In genomic region chr19:20603866-20604265, GRCm38 (mm10) we compare ENCODE assay signal across 20 mouse cellular contexts.
"Had no signal": no experiment of that assay in that cellular context is flagged by ENCODE, and none has a peak within 500 bp of the region (broad histone marks: within the 10 kb centered on the region; RNA-seq: fewer than 3 reads in every experiment).

No protein-coding gene starts in this region.

- H3K4me3 ChIP-seq: kidney, embryonic 15.5 days; limb, embryonic 10.5 days; limb, embryonic 13.5 days; lung, embryonic 15.5 days; stomach, embryonic 15.5 days had no signal

- H3K4me2 ChIP-seq: kidney, embryonic 15.5 days; limb, embryonic 13.5 days; lung, embryonic 15.5 days; midbrain, embryonic 11.5 days; stomach, embryonic 15.5 days had no signal

- H3K36me3 ChIP-seq: kidney, embryonic 15.5 days; limb, embryonic 10.5 days; limb, embryonic 13.5 days; lung, embryonic 15.5 days; stomach, embryonic 15.5 days had no signal

- H3K9me3 ChIP-seq: kidney, embryonic 15.5 days; limb, embryonic 10.5 days; limb, embryonic 13.5 days; lung, embryonic 15.5 days; stomach, embryonic 15.5 days had no signal

- H3K27ac ChIP-seq: hindbrain, postnatal 0 days; kidney, embryonic 15.5 days; limb, embryonic 10.5 days; limb, embryonic 13.5 days; liver, embryonic 14.5 days; lung, embryonic 15.5 days had no signal

- ATAC-seq: hindbrain, postnatal 0 days; inflammation-experienced regulatory T-cells, adult 6 months; liver, postnatal 0 days had no signal

- DNase-seq: kidney, adult 8-10 months; kidney, postnatal 14 days; kidney, postnatal 4 days; liver; liver, postnatal 0 days; lung, postnatal 10 days; lung, postnatal 4 days; midbrain, embryonic 14.5 days; spleen, adult 18-20 months; thymus, adult 18-20 months; thymus, postnatal 4 days had no signal

- H3K9ac ChIP-seq: kidney, embryonic 15.5 days; limb, embryonic 13.5 days; liver, embryonic 14.5 days; liver, postnatal 0 days; lung, embryonic 15.5 days; stomach, embryonic 15.5 days had no signal

- H3K4me1 ChIP-seq: kidney, embryonic 15.5 days; limb, embryonic 10.5 days; limb, embryonic 13.5 days; stomach, embryonic 15.5 days had no signal

- H3K27me3 ChIP-seq: kidney, embryonic 15.5 days; limb, embryonic 13.5 days; lung, embryonic 15.5 days; stomach, embryonic 15.5 days had no signal
